Mouse (Mus musculus) CH12.LX (cell line): Measurements from ENCODE around the gene B3galnt2. TPM values are rescaled to one million over a fixed set of nuclear protein-coding genes. Genes with fewer than 3 reads are reported as not detected.

Experiments used
- DNase-seq: peaks from one replicate; pipeline ENCODE4 v3.0.0-alpha.2; 2013; ENCODE audit errors: extremely low read depth
- H3K27ac ChIP-seq: 2 replicates; pipeline ENCODE4 v1.5.1; 2012; ENCODE audit warnings: low read depth, mild to moderate bottlenecking, control low read depth, moderate library complexity; ENCODE audit not compliant: insufficient read depth
- H3K27me3 ChIP-seq: replicated peaks from 2 replicates; pipeline ENCODE3; 2012; ENCODE audit warnings: inconsistent platforms
- H3K36me3 ChIP-seq, 2 experiments: replicated peaks in 1 of 2; 2 replicates each; pipeline versions ENCODE3 to v1.6.1; 2012; ENCODE audit warnings: inconsistent platforms in 1 of 2, low read length in 1 of 2, mild to moderate bottlenecking in 1 of 2, mixed read lengths in 1 of 2, moderate library complexity in 1 of 2; ENCODE audit not compliant: control insufficient read depth in 1 of 2, insufficient read depth in 1 of 2
- H3K4me1 ChIP-seq, 2 experiments: 2 replicates each; pipeline ENCODE4 v1.6.1; 2012; ENCODE audit warnings: inconsistent platforms in 1 of 2, moderate library complexity in 1 of 2; ENCODE audit not compliant: insufficient read depth in 2 of 2, control insufficient read depth in 1 of 2
- H3K4me2 ChIP-seq: 2 replicates; pipeline ENCODE4 v1.6.1; 2012; ENCODE audit warnings: low read depth, mild to moderate bottlenecking, control low read depth; ENCODE audit not compliant: poor library complexity, insufficient read depth, severe bottlenecking
- H3K4me3 ChIP-seq, 3 experiments: fragments of 150-350 bp in 1 of 3; sonication (generic) in 1 of 3; replicated peaks in 1 of 3; 2 replicates each; pipeline versions ENCODE3 to v1.5.1; 2011 to 2012; ENCODE audit warnings: low read depth in 2 of 3, low read length in 2 of 3, mild to moderate bottlenecking in 2 of 3, moderate library complexity in 2 of 3, control low read depth in 1 of 3, improper control_type of control experiment in 1 of 3, inconsistent platforms in 1 of 3, mixed read lengths in 1 of 3; ENCODE audit not compliant: poor library complexity in 1 of 3
- H3K79me2 ChIP-seq: replicated peaks from 2 replicates; pipeline ENCODE4 v1.6.1; 2012; ENCODE audit warnings: mild to moderate bottlenecking, moderate library complexity; ENCODE audit not compliant: control insufficient read depth, poor library complexity, insufficient read depth, severe bottlenecking; ENCODE audit errors: extremely low read depth
- H3K9ac ChIP-seq: 2 replicates; pipeline ENCODE4 v1.6.1; 2012; ENCODE audit warnings: low read depth, mild to moderate bottlenecking, control low read depth, moderate library complexity; ENCODE audit not compliant: insufficient read depth
- H3K9me3 ChIP-seq: replicated peaks from 2 replicates; pipeline ENCODE3; 2012; ENCODE audit warnings: low read length, inconsistent platforms, mixed read lengths
- BHLHE40 ChIP-seq: IDR thresholded peaks from 2 replicates; pipeline ENCODE4 v1.6.1; 2011; ENCODE audit warnings: mild to moderate bottlenecking, low read depth, low read length, improper control_type of control experiment
- CHD1 ChIP-seq: IDR thresholded peaks from 2 replicates; pipeline ENCODE4 v1.6.1; 2012; ENCODE audit warnings: low read depth, low read length, improper control_type of control experiment, inconsistent platforms
- CHD2 ChIP-seq: IDR thresholded peaks from 2 replicates; pipeline ENCODE4 v1.6.1; 2011; ENCODE audit warnings: low read length, improper control_type of control experiment
- CTCF ChIP-seq, 2 experiments: IDR thresholded peaks in 1 of 2; conservative IDR thresholded peaks in 1 of 2; 2 replicates each; pipeline ENCODE4 v1.5.1; 2011 to 2012; ENCODE audit warnings: low read depth in 2 of 2, low read length in 2 of 2, improper control_type of control experiment in 1 of 2, inconsistent platforms in 1 of 2, mild to moderate bottlenecking in 1 of 2, moderate library complexity in 1 of 2
- E2F4 ChIP-seq: IDR thresholded peaks from 2 replicates; pipeline ENCODE4 v1.6.1; 2011; ENCODE audit warnings: low read depth, low read length, improper control_type of control experiment; ENCODE audit not compliant: insufficient replicate concordance
- ELF1 ChIP-seq: IDR thresholded peaks from 2 replicates; pipeline ENCODE4 v1.6.1; 2014; ENCODE audit warnings: low read depth, mild to moderate bottlenecking, inconsistent platforms, low read length, improper control_type of control experiment
- EP300 ChIP-seq: IDR thresholded peaks from 2 replicates; pipeline ENCODE4 v1.6.1; 2011; ENCODE audit warnings: low read length, improper control_type of control experiment
- ETS1 ChIP-seq: conservative IDR thresholded peaks from 2 replicates; pipeline ENCODE4 v1.6.1; 2012; ENCODE audit warnings: low read depth, mild to moderate bottlenecking, inconsistent platforms, low read length, improper control_type of control experiment, moderate library complexity
- GABPA ChIP-seq: IDR thresholded peaks from 2 replicates; pipeline ENCODE4 v1.6.1; 2012; ENCODE audit warnings: low read depth, low read length, improper control_type of control experiment, inconsistent platforms; ENCODE audit not compliant: insufficient replicate concordance
- HCFC1 ChIP-seq: IDR thresholded peaks from 2 replicates; pipeline ENCODE4 v1.6.1; 2012; ENCODE audit warnings: low read depth, mild to moderate bottlenecking, inconsistent platforms, low read length, improper control_type of control experiment
- IRF4 ChIP-seq: IDR thresholded peaks from 2 replicates; pipeline ENCODE4 v1.6.1; 2014; ENCODE audit warnings: low read depth, mild to moderate bottlenecking, inconsistent platforms, low read length, improper control_type of control experiment
- JUN ChIP-seq: IDR thresholded peaks from 2 replicates; pipeline ENCODE4 v1.6.1; 2011; ENCODE audit warnings: low read depth, mild to moderate bottlenecking, low read length, improper control_type of control experiment, moderate library complexity; ENCODE audit not compliant: insufficient read depth
- JUND ChIP-seq: conservative IDR thresholded peaks from 2 replicates; pipeline ENCODE4 v1.6.1; 2011; ENCODE audit warnings: low read depth, low read length, improper control_type of control experiment
- KAT2A ChIP-seq: IDR thresholded peaks from 2 replicates; pipeline ENCODE4 v1.6.1; 2012; ENCODE audit warnings: low read length, improper control_type of control experiment, inconsistent platforms; ENCODE audit not compliant: insufficient replicate concordance
- MAFK ChIP-seq: IDR thresholded peaks from 2 replicates; pipeline ENCODE4 v1.6.1; 2011; ENCODE audit warnings: low read length, improper control_type of control experiment; ENCODE audit not compliant: insufficient replicate concordance
- MAX ChIP-seq: IDR thresholded peaks from 2 replicates; pipeline ENCODE4 v1.6.1; 2011; ENCODE audit warnings: low read length, improper control_type of control experiment
- MAZ ChIP-seq: IDR thresholded peaks from 2 replicates; pipeline ENCODE4 v1.6.1; 2012; ENCODE audit warnings: low read depth, mild to moderate bottlenecking, inconsistent platforms, low read length, improper control_type of control experiment, moderate library complexity
- MXI1 ChIP-seq: IDR thresholded peaks from 2 replicates; pipeline ENCODE4 v1.6.1; 2011; ENCODE audit warnings: mild to moderate bottlenecking, low read depth, low read length, improper control_type of control experiment
- MYC ChIP-seq: IDR thresholded peaks from 2 replicates; pipeline ENCODE4 v1.6.1; 2011; ENCODE audit warnings: low read depth, mild to moderate bottlenecking, improper control_type of control experiment, low read length
- NELFE ChIP-seq: IDR thresholded peaks from 2 replicates; pipeline ENCODE4 v1.6.1; 2011; ENCODE audit warnings: low read depth, low read length, improper control_type of control experiment
- NRF1 ChIP-seq: IDR thresholded peaks from 2 replicates; pipeline ENCODE4 v1.6.1; 2014; ENCODE audit warnings: low read depth, mild to moderate bottlenecking, inconsistent platforms, low read length, improper control_type of control experiment, moderate library complexity
- PAX5 ChIP-seq: IDR thresholded peaks from 2 replicates; pipeline ENCODE4 v1.6.1; 2012; ENCODE audit warnings: low read length, inconsistent platforms, mixed read lengths
- POLR2A ChIP-seq: IDR thresholded peaks from 2 replicates; pipeline ENCODE4 v1.6.1; 2011; ENCODE audit warnings: low read depth, mild to moderate bottlenecking, improper control_type of control experiment, low read length
- POLR2AphosphoS2 ChIP-seq: IDR thresholded peaks from 2 replicates; pipeline ENCODE4 v1.6.1; 2011; ENCODE audit warnings: low read depth, low read length, improper control_type of control experiment
- RCOR1 ChIP-seq: conservative IDR thresholded peaks from 2 replicates; pipeline ENCODE4 v1.6.1; 2012; ENCODE audit warnings: low read depth, mild to moderate bottlenecking, inconsistent platforms, low read length, improper control_type of control experiment
- SIN3A ChIP-seq: IDR thresholded peaks from 2 replicates; pipeline ENCODE4 v1.6.1; 2012; ENCODE audit warnings: low read length, improper control_type of control experiment, inconsistent platforms
- SMC3 ChIP-seq: IDR thresholded peaks from 2 replicates; pipeline ENCODE4 v1.6.1; 2011; ENCODE audit warnings: low read depth, low read length, improper control_type of control experiment
- TBP ChIP-seq: conservative IDR thresholded peaks from 2 replicates; pipeline ENCODE4 v1.6.1; 2011; ENCODE audit warnings: low read depth, low read length, improper control_type of control experiment
- TCF12 ChIP-seq: IDR thresholded peaks from 2 replicates; pipeline ENCODE4 v1.6.1; 2014; ENCODE audit warnings: low read depth, mild to moderate bottlenecking, inconsistent platforms, low read length, improper control_type of control experiment
- UBTF ChIP-seq: IDR thresholded peaks from 2 replicates; pipeline ENCODE4 v1.6.1; 2012; ENCODE audit warnings: low read depth, mild to moderate bottlenecking, inconsistent platforms, low read length, improper control_type of control experiment, moderate library complexity
- USF1 ChIP-seq: IDR thresholded peaks from 2 replicates; pipeline ENCODE4 v1.6.1; 2014; ENCODE audit warnings: low read depth, mild to moderate bottlenecking, inconsistent platforms, low read length, improper control_type of control experiment
- USF2 ChIP-seq: conservative IDR thresholded peaks from 2 replicates; pipeline ENCODE4 v1.6.1; 2011; ENCODE audit warnings: low read depth, low read length, improper control_type of control experiment
- ZC3H11A ChIP-seq: IDR thresholded peaks from 2 replicates; pipeline ENCODE4 v1.6.1; 2012; ENCODE audit warnings: low read depth, mild to moderate bottlenecking, inconsistent platforms, low read length, improper control_type of control experiment
- ZKSCAN1 ChIP-seq: IDR thresholded peaks from 2 replicates; pipeline ENCODE4 v1.6.1; 2012; ENCODE audit warnings: low read depth, inconsistent platforms, low read length, improper control_type of control experiment, borderline replicate concordance
- ZMIZ1 ChIP-seq: IDR thresholded peaks from 2 replicates; pipeline ENCODE4 v1.6.1; 2012; ENCODE audit warnings: low read depth, mild to moderate bottlenecking, inconsistent platforms, low read length, improper control_type of control experiment
- ZNF384 ChIP-seq: IDR thresholded peaks from 2 replicates; pipeline ENCODE4 v1.6.1; 2012; ENCODE audit warnings: low read depth, low read length, improper control_type of control experiment, inconsistent platforms
- dilution Hi-C: fragments of 300-500 bp; cut with MboI; formaldehyde crosslinking; loops from 2 replicates; pipeline ENCODE4 v1.14.3; 2020; ENCODE audit warnings: low sequenced_read_pairs; ENCODE audit not compliant: extremely low pct_unique_long_range_greater_than_20kb, extremely low pct_ligation_motif_present
- in situ Hi-C: fragments of 300-500 bp; cut with MboI; formaldehyde crosslinking; loops from 3 replicates; pipeline ENCODE4 v1.14.3; 2019; ENCODE audit warnings: low sequenced_read_pairs, low pct_ligation_motif_present, low pct_unique_long_range_greater_than_20kb, mixed read lengths
- polyA plus RNA-seq: library from polyadenylated mRNA; unstranded; fragments of >175 nt; gene quantifications from 2 replicates; pipeline ENCODE4 v1.2.1, GENCODE M21; 2012; ENCODE audit warnings: low read depth; ENCODE audit not compliant: insufficient read length
- total RNA-seq, 2 experiments: library from RNA; depleted of rRNA; stranded (reverse); fragments of 300-350 nt in 1 of 2; fragments of >200 nt in 1 of 2; gene quantifications; 2 replicates each; pipeline ENCODE4 v1.2.3; 2012 to 2014

The B3galnt2 gene
- 49.3 and 52.3 TPM in 2 replicates for total RNA-seq (2012; rRNA removed)
- total RNA-seq (2014; rRNA removed): 48.3 and 56.3 TPM in 2 replicates
- 34.1 and 36.3 TPM in 2 replicates for polyA plus RNA-seq

- Histone ChIP-seq H3K36me3 (peaks cover 0 to 28% of the 10 kb centered on the region in 2 experiments), H3K4me1 (peaks cover 0 to 32% of the 10 kb centered on the region in 2 experiments; a peak in 2 of 4 replicates), H3K4me2 (peak within 1 kb of the TSS; percentile 71), H3K79me2 (peaks cover 24% of the 10 kb centered on the region), H3K9me3 (no peaks in the 10 kb centered on the region), H3K4me3 (peak within 1 kb of the TSS; percentile 83 to 95 (median 88)), H3K27ac (peak within 1 kb of the TSS; percentile 23), H3K27me3 (no peaks in the 10 kb centered on the region), H3K9ac (peak within 1 kb of the TSS; percentile 70)
- dilution Hi-C loops (no loop called here), in situ Hi-C loops (no loop called here)
- peak; percentile 98 for DNase-seq
- TF ChIP-seq JUN (no peak), CTCF (conservative IDR thresholded peaks at IDR 0.05 in 1 of 2, IDR thresholded peaks at IDR 0.05 in 1 of 2; ENCODE audit: low read depth in 2 of 2, low read length in 2 of 2) (no peak), ELF1 (peak; percentile 90), POLR2AphosphoS2 (peak; percentile 91; the same call in 1 of the 2 replicates), JUND (no peak; the same call in 1 of the 2 replicates), CHD2 (peak; percentile 8; the same call in 1 of the 2 replicates), MYC (peak; percentile 93), USF2 (no peak), MAZ (0 out of 2 replicates have a peak, but pooled peaks have one; percentile 41), POLR2A (peak; percentile 94), EP300 (0 out of 2 replicates have a peak, but pooled peaks have one; percentile 12), ZMIZ1 (peak; percentile 87), NRF1 (peak; percentile 95), USF1 (no peak), ZC3H11A (no peak), IRF4 (peak; percentile 32), MXI1 (peak; percentile 95), ZNF384 (no peak), CHD1 (no peak), E2F4 (no peak), RCOR1 (no peak; the same call in 1 of the 2 replicates), PAX5 (no peak), SIN3A (peak; percentile 89), SMC3 (no peak), MAX (peak; percentile 85), GABPA (peak; percentile 74; the same call in 1 of the 2 replicates), TCF12 (peak; percentile 81), NELFE (peak; percentile 95), KAT2A (peak; percentile 96; the same call in 1 of the 2 replicates), ETS1 (no peak), BHLHE40 (peak; percentile 66), ZKSCAN1 (no peak), HCFC1 (peak; percentile 99), MAFK (no peak), TBP (peak; percentile 87; the same call in 1 of the 2 replicates), UBTF (no peak)
These were observed at the start of gene B3galnt2 for GRCm38 (mm10) chr13:13953874-13954832. B3galnt2 (plus strand) TSS chr13:13954469.
